13 mouse cellular contexts compared by ENCODE assay signal in the genomic region with DNA sequence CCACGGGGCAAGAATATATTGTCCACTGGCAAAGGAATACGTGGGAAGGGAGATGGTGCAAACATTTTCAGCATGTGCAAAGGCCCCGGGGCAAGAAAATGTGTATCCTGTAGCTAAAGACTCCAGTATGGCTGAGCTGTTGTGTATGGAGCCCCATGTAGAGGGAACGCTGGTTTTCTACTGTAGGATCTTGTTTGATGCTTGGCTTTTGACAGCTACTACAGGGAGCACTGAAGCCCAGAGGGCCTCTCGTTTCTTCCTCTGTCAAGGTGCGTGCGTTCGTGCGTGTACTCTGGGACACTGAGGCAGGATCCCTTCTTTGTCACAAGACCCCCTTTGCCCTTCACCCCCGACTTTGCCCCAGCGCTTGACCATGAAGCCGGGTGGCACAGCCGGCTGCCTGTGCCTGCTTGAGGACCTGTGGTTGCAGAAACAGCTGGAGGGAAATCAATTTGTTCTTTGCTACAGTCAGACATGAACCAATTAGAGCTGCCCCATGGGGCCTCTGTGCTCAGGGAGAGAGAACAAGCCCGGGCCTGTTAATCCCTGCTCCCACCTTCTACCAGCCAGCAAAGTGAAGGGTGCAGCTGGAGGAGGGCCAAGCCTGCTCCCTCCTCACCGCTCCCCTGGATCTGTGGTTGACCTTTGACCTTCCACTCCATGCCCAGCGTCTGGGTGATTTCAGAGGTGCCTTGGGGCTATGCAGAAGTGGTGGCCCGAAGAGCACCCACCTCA.
DNase-seq lines count a peak whose midpoint lies in the region; ATAC-seq lines count a peak whose summit lies in the region.
"Had no signal": no experiment of that assay in that cellular context is flagged by ENCODE, and none has a peak within 500 bp of the region (broad histone marks: within the 10 kb centered on the region; RNA-seq: fewer than 3 reads in every experiment).

No protein-coding gene starts in this region.

- 64% methylated on average over 17 of the region's 17 CpGs for WGBS in neural tube, embryonic 15.5 days
- WGBS in embryonic facial prominence, embryonic 10.5 days, result 51% methylated on average over 17 of the region's 17 CpGs
- WGBS in limb, embryonic 11.5 days, result 70% methylated on average over 17 of the region's 17 CpGs

- peaks cover 3% of the 10 kb centered on the region; the same call in 1 of the 2 replicates for H3K27me3 ChIP-seq in neural tube, embryonic 15.5 days (replicated peaks)
- H3K27me3 ChIP-seq in embryonic facial prominence, embryonic 10.5 days (replicated peaks; ENCODE audit: low read depth, poor library complexity, severe bottlenecking), result peaks cover 24% of the 10 kb centered on the region
- no peaks in the 10 kb centered on the region; the same call in 1 of the 2 replicates for H3K27me3 ChIP-seq in limb, embryonic 11.5 days (ENCODE audit: control insufficient read depth, insufficient read depth, low read length)
- H3K27me3 ChIP-seq: limb, embryonic 15.5 days had no signal

- no peak overlapping the region for H3K4me2 ChIP-seq in neural tube, embryonic 15.5 days
- no peak overlapping the region for H3K4me2 ChIP-seq in limb, embryonic 11.5 days (ENCODE audit: low read depth, severe bottlenecking)
- H3K4me2 ChIP-seq: limb, embryonic 15.5 days had no signal

- no peak for ATAC-seq in neural tube, embryonic 15.5 days (ENCODE audit: low FRiP score)
- ATAC-seq in limb, embryonic 11.5 days (ENCODE audit: insufficient number of reproducible peaks, low FRiP score, low TSS enrichment, low read depth), result no peak

- peak; percentile 35 for DNase-seq in neural tube, embryonic 10.5 days (ENCODE audit: extremely low spot score, low spot score)
- peak; percentile 31 for DNase-seq in embryonic facial prominence, embryonic 10.5 days (ENCODE audit: low spot score)
- peak; percentile 41 for DNase-seq in limb, embryonic 11.5 days (ENCODE audit: low spot score)
- no peak for DNase-seq in cerebellum, postnatal 4 days (ENCODE audit: low spot score in 2 of 2)
- DNase-seq in c-Kit-positive CD71-positive TER-119-positive erythroid progenitor cells, embryonic 14.5 days (ENCODE audit: low spot score), result no peak
- no peak for DNase-seq in cerebellum, adult 9-11 months
- DNase-seq: cerebellum, adult 9-10 months; heart, adult 2 months; lung, postnatal 14 days; right cerebral cortex, postnatal 4 days had no signal

- H3K4me3 ChIP-seq in neural tube, embryonic 15.5 days (replicated peaks), result no peak overlapping the region
- no peak overlapping the region for H3K4me3 ChIP-seq in embryonic facial prominence, embryonic 10.5 days
- H3K4me3 ChIP-seq in limb, embryonic 11.5 days (ENCODE audit: low read depth, low read length), result no peak overlapping the region
- H3K4me3 ChIP-seq: heart, adult 2 months; limb, embryonic 15.5 days had no signal

- H3K27ac ChIP-seq in neural tube, embryonic 15.5 days (replicated peaks), result no peak overlapping the region
- H3K27ac ChIP-seq in embryonic facial prominence, embryonic 10.5 days (replicated peaks), result peak overlapping the region; percentile 82
- H3K27ac ChIP-seq in limb, embryonic 11.5 days (replicated peaks; ENCODE audit: low read depth, low read length), result 0 out of 2 replicates have a peak overlapping the region, but pooled peaks have one; percentile 8
- H3K27ac ChIP-seq: heart, adult 2 months; limb, embryonic 15.5 days had no signal

- no peaks in the 10 kb centered on the region for H3K9me3 ChIP-seq in neural tube, embryonic 15.5 days (replicated peaks)
- no peaks in the 10 kb centered on the region for H3K9me3 ChIP-seq in embryonic facial prominence, embryonic 10.5 days
- H3K9me3 ChIP-seq in limb, embryonic 11.5 days (ENCODE audit: control insufficient read depth, low read length), result no peaks in the 10 kb centered on the region
- H3K9me3 ChIP-seq: limb, embryonic 15.5 days had no signal

- H3K36me3 ChIP-seq in neural tube, embryonic 15.5 days, result no peaks in the 10 kb centered on the region
- H3K36me3 ChIP-seq in embryonic facial prominence, embryonic 10.5 days (replicated peaks), result no peaks in the 10 kb centered on the region
- H3K36me3 ChIP-seq in limb, embryonic 11.5 days (ENCODE audit: control insufficient read depth, insufficient read depth, low read length), result no peaks in the 10 kb centered on the region
- H3K36me3 ChIP-seq: G1E; limb, embryonic 15.5 days had no signal

- H3K4me1 ChIP-seq in neural tube, embryonic 15.5 days, result peaks cover 5% of the 10 kb centered on the region; the same call in 1 of the 2 replicates
- H3K4me1 ChIP-seq in embryonic facial prominence, embryonic 10.5 days, result peaks cover 52% of the 10 kb centered on the region
- H3K4me1 ChIP-seq in limb, embryonic 11.5 days (ENCODE audit: control insufficient read depth, insufficient read depth, low read length), result peaks cover 27% of the 10 kb centered on the region

- H3K9ac ChIP-seq in neural tube, embryonic 15.5 days (replicated peaks), result no peak overlapping the region
- H3K9ac ChIP-seq in limb, embryonic 11.5 days (ENCODE audit: low read length), result no peak overlapping the region; the same call in 1 of the 2 replicates
- H3K9ac ChIP-seq: limb, embryonic 15.5 days had no signal

Comparison
In these comparisons a context has a peak if more than half of its experiments do, and no peak if none do; other contexts are left out.
1. DNase-seq: peak in neural tube, embryonic 10.5 days (single experiment), embryonic facial prominence, embryonic 10.5 days (single experiment) and limb, embryonic 11.5 days (single experiment); none in cerebellum, postnatal 4 days (0 of 2), c-Kit-positive CD71-positive TER-119-positive erythroid progenitor cells, embryonic 14.5 days (single experiment) and cerebellum, adult 9-11 months (single experiment).